Mouse (Mus musculus): ENCODE results near the gene Kcnc1.

GRCm38 (mm10) chr7:46347692-46348091, 48.6 kb upstream of the Kcnc1 start:
- TF ChIP-seq CTCF (conservative IDR thresholded peaks at IDR 0.05; ENCODE audit: low read length) (no peak), POU5F1 (IDR thresholded peaks at IDR 0.05; ENCODE audit: borderline replicate concordance, low read length) (no peak), NANOG (IDR thresholded peaks at IDR 0.05; ENCODE audit: borderline replicate concordance, low read length) (no peak)
